Mouse (Mus musculus) embryonic facial prominence, embryonic 11.5 days (tissue): Measurements from ENCODE around the gene Neurl3. TPM values are rescaled to one million over a fixed set of nuclear protein-coding genes. Genes with fewer than 3 reads are reported as not detected.

Source experiments
- ATAC-seq: fragments of 200-750 bp; cut with Nextera tagmentation; replicated peaks from 2 replicates; pipeline ENCODE4 v1.8.0; 2017; ENCODE audit warnings: low read depth; ENCODE audit not compliant: insufficient number of reproducible peaks, low FRiP score, low TSS enrichment
- DNase-seq: peaks from one replicate; pipeline ENCODE4 v3.0.0-alpha.2; 2015; ENCODE audit warnings: low spot score
- H3K27ac ChIP-seq: fragments of 300-500 bp; sonication (generic); replicated peaks from 2 replicates; pipeline ENCODE4 v1.5.1; 2014; ENCODE audit warnings: mild to moderate bottlenecking, low read depth, low read length, control low read depth
- H3K27me3 ChIP-seq: fragments of 300-500 bp; sonication (generic); 2 replicates; pipeline ENCODE4 v1.6.1; 2014; ENCODE audit warnings: mild to moderate bottlenecking, low read length, moderate library complexity, mixed read lengths; ENCODE audit not compliant: control insufficient read depth, insufficient read depth
- H3K36me3 ChIP-seq: fragments of 300-500 bp; sonication (generic); replicated peaks from 2 replicates; pipeline ENCODE4 v1.6.1; 2014; ENCODE audit warnings: low read depth, mild to moderate bottlenecking, low read length, moderate library complexity, mixed read lengths; ENCODE audit not compliant: control insufficient read depth, insufficient read depth
- H3K4me1 ChIP-seq: fragments of 300-500 bp; sonication (generic); 2 replicates; pipeline ENCODE4 v1.6.1; 2014; ENCODE audit warnings: low read length, mixed read lengths; ENCODE audit not compliant: control insufficient read depth, insufficient read depth
- H3K4me2 ChIP-seq: fragments of 300-500 bp; sonication (generic); 2 replicates; pipeline ENCODE4 v1.6.1; 2014; ENCODE audit warnings: low read depth, mild to moderate bottlenecking, control low read depth, low read length, moderate library complexity
- H3K4me3 ChIP-seq: fragments of 300-500 bp; sonication (generic); 2 replicates; pipeline ENCODE4 v1.5.1; 2014; ENCODE audit warnings: low read depth, low read length, control low read depth
- H3K9ac ChIP-seq: fragments of 300-500 bp; sonication (generic); replicated peaks from 2 replicates; pipeline ENCODE4 v1.6.1; 2014; ENCODE audit warnings: mild to moderate bottlenecking, control low read depth, low read length
- H3K9me3 ChIP-seq: fragments of 300-500 bp; sonication (generic); replicated peaks from 2 replicates; pipeline ENCODE4 v1.6.1; 2016; ENCODE audit warnings: mild to moderate bottlenecking, low read length, inconsistent platforms, mixed read lengths; ENCODE audit not compliant: control insufficient read depth
- WGBS: fragments of 180-500 bp; shearing (Covaris S2); extraction: QIAGEN DNeasy Blood & Tissue Kit; methylation state at CpG from one replicate; pipeline ENCODE4 v1.1.7; 2014; 5-methylcytosine and 5-hydroxymethylcytosine counted together
- polyA plus RNA-seq: library from polyadenylated mRNA; unstranded; fragments of >200 nt; fragmentation: Nextera tagmentation; extraction: Ambion mirVana; gene quantifications from 2 replicates; pipeline ENCODE4 v1.2.1, GENCODE M21; 2014

The Neurl3 gene
- polyA plus RNA-seq, 1 experiment from 2014 or later, result 1.2 TPM

- Histone ChIP-seq H3K9me3 (no peaks in the 10 kb centered on the region; the same call in 1 of the 2 replicates), H3K27me3 (no peaks in the 10 kb centered on the region), H3K4me3 (no peak overlapping the region), H3K4me2 (no peak overlapping the region; the same call in 1 of the 2 replicates), H3K9ac (no peak overlapping the region), H3K4me1 (no peaks in the 10 kb centered on the region), H3K27ac (no peak overlapping the region), H3K36me3 (no peaks in the 10 kb centered on the region)
- ATAC-seq (no peak), DNase-seq (no peak)
- 21% methylated on average over 20 of the region's 20 CpGs for WGBS
These were observed 18.4 kb downstream of the Neurl3 start for GRCm38 (mm10) chr1:36255871-36256640.

GRCm38 (mm10) chr1:36254635-36255360, 19.7 kb downstream of the Neurl3 start:
- no peaks in the 10 kb centered on the region for H3K36me3 ChIP-seq
- H3K9me3 ChIP-seq, result no peaks in the 10 kb centered on the region; the same call in 1 of the 2 replicates
- 6% methylated on average over 25 of the region's 25 CpGs for WGBS
- H3K27ac ChIP-seq, result no peak overlapping the region
- no peak for ATAC-seq
- H3K27me3 ChIP-seq, result no peaks in the 10 kb centered on the region
- H3K9ac ChIP-seq, result peak overlapping the region; percentile 34; the same call in 1 of the 2 replicates
- DNase-seq, result peak; percentile 60
- peak overlapping the region; percentile 34 for H3K4me2 ChIP-seq
- no peaks in the 10 kb centered on the region for H3K4me1 ChIP-seq
- peak overlapping the region; percentile 1; the same call in 1 of the 2 replicates for H3K4me3 ChIP-seq

- Histone ChIP-seq H3K9me3 (no peaks in the 10 kb centered on the region; the same call in 1 of the 2 replicates), H3K27me3 (no peaks in the 10 kb centered on the region), H3K9ac (no peak overlapping the region), H3K4me3 (no peak overlapping the region), H3K27ac (no peak overlapping the region), H3K36me3 (no peaks in the 10 kb centered on the region), H3K4me2 (no peak overlapping the region), H3K4me1 (no peaks in the 10 kb centered on the region)
- peak; percentile 44; the same call in 1 of the 2 replicates for ATAC-seq
- DNase-seq, result peak; percentile 90
- WGBS, result 8% methylated on average over 6 of the region's 6 CpGs
These were observed 21.7 kb downstream of the Neurl3 start for GRCm38 (mm10) chr1:36252791-36253190.

GRCm38 (mm10) chr1:36251426-36251825, 23.1 kb downstream of the Neurl3 start:
- Histone ChIP-seq H3K4me2 (no peak overlapping the region), H3K36me3 (no peaks in the 10 kb centered on the region), H3K4me3 (no peak overlapping the region), H3K4me1 (no peaks in the 10 kb centered on the region), H3K27ac (no peak overlapping the region), H3K27me3 (no peaks in the 10 kb centered on the region), H3K9ac (no peak overlapping the region), H3K9me3 (no peaks in the 10 kb centered on the region; the same call in 1 of the 2 replicates)
- ATAC-seq, result no peak
- WGBS, result 9% methylated on average over 9 of the region's 9 CpGs
- DNase-seq, result peak; percentile 26

GRCm38 (mm10) chr1:36246688-36247087, 27.8 kb downstream of the Neurl3 start:
- Histone ChIP-seq H3K4me2 (no peak overlapping the region), H3K4me3 (no peak overlapping the region), H3K36me3 (no peaks in the 10 kb centered on the region), H3K27ac (no peak overlapping the region), H3K4me1 (no peaks in the 10 kb centered on the region), H3K27me3 (no peaks in the 10 kb centered on the region), H3K9me3 (no peaks in the 10 kb centered on the region), H3K9ac (no peak overlapping the region)
- DNase-seq, result no peak
- 54% methylated on average over 6 of the region's 6 CpGs for WGBS
- ATAC-seq, result no peak

GRCm38 (mm10) chr1:36244828-36245215, 29.7 kb downstream of the Neurl3 start:
- no peaks in the 10 kb centered on the region for H3K36me3 ChIP-seq
- no peak overlapping the region for H3K9ac ChIP-seq
- ATAC-seq (no peak), DNase-seq (no peak)
- 92% methylated on average over 4 of the region's 4 CpGs for WGBS
- H3K27ac ChIP-seq, result no peak overlapping the region
- no peaks in the 10 kb centered on the region for H3K9me3 ChIP-seq
- no peaks in the 10 kb centered on the region for H3K27me3 ChIP-seq
- no peaks in the 10 kb centered on the region for H3K4me1 ChIP-seq
- no peak overlapping the region for H3K4me2 ChIP-seq
- no peak overlapping the region for H3K4me3 ChIP-seq

- 1% methylated on average over 49 of the region's 49 CpGs for WGBS
- ATAC-seq, result peak; percentile 96
These were observed 30.2 kb downstream of the Neurl3 start, which contains the start of gene Uggt1 for GRCm38 (mm10) chr1:36244058-36244827. Gene Uggt1, minus strand, starts transcription at chr1:36244720.

More at GRCm38 (mm10) chr1:36244058-36244827, 30.2 kb downstream of the Neurl3 start, which contains the start of gene Uggt1:
- DNase-seq, result peak; percentile 97
- Histone ChIP-seq H3K4me2 (peak within 1 kb of the TSS; percentile 50), H3K27ac (peak within 1 kb of the TSS; percentile 39; the same call in 1 of the 2 replicates), H3K36me3 (no peaks in the 10 kb centered on the region), H3K4me1 (no peaks in the 10 kb centered on the region), H3K4me3 (peak within 1 kb of the TSS; percentile 87), H3K27me3 (no peaks in the 10 kb centered on the region), H3K9ac (peak within 1 kb of the TSS; percentile 79), H3K9me3 (no peaks in the 10 kb centered on the region)
